Mouse (Mus musculus): Measurements from ENCODE around the gene Evi5.

Evi5 gene

DNA sequence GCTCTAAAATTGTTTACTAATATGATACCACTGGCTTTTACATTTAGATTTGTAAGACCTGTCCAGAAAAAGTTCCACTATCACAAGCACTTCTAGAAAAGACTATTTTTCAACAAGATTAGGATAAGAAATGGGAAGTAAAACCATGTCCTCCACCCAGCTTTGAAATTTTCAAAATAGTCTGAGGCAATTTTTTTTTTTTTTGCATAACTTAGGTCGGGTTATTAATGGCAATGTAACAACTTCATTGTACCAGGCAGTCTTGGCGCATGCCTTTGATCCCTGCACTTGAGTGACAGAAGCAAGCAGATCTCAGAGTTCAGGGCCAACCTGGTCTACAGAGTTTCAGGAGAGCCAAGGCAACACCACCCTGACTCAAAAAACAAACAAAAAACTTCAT, 5.2 kb downstream of the Evi5 start:
- no peak for DNase-seq

DNA sequence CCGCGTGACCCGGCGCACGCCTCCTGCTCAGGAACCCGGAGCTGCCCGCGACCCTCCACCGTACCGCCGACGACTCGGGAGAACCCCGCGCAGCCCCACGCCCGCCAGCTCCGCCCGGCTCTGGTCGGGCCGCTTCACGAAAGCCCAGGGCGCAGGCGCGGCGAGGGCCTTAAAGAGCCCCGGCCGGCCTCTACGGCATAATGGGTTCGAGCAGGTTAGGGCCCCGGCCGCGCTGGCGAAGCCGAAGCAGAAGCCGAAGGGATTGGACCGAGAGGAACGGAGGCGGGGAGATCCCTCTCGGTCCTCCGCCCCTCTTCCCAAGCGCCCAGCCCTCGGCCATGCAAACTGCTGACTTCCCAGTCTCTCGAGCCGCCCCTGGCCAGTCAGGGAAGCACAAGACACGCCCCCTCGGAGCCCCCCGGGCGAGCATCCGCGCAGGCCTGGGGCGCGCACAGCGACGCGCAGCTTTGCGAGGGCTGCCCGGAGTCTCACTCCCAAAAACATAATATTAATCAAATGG, 5.9 kb downstream of the Evi5 start:
- DNase-seq: peak; percentile 77

DNA sequence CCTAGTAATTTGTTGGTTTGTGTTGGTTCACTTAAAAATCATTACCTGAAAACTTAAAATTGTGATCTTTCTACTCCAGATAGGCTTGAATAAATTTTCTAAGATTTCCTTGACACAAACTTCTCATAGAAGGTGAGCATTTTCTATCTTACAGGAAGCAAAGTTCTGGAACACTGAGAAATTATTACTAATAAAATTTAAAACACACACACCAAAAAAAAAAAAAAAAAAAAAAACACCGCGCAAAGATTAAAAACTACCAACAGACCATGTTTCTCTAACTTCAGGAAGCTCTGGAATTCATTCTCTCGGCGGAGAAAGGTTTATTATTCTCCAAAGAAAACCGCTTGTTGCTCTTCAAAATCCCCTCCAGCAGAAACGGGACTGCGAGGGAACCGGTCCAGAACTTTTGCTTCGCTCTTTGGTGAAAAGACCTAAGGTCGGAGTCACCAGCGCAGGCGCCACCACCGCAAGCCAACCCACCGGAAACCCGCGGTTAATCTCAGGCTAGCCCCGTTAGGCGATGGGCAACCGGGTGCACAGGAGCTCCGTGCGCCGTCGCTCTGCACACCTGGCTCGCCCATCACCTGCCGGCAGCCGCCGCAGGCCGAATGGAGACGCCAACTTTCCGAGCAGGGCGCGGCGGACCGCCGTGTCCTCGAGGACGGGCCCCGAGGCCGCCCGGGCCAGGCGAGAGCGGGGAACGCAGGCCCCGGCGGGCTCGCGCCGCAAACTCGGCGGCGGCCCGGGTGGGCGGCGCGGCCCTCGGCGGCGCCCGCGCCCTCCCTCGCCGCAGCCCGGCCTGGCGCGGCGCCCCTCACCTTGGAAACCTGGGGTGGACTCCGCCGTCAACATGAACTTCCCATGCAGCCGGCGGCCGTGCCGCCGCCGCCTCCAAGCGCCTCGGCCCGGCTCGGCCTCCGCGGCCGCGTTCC, 6.7 kb downstream of the Evi5 start:
- peak; percentile 64 for DNase-seq

DNA sequence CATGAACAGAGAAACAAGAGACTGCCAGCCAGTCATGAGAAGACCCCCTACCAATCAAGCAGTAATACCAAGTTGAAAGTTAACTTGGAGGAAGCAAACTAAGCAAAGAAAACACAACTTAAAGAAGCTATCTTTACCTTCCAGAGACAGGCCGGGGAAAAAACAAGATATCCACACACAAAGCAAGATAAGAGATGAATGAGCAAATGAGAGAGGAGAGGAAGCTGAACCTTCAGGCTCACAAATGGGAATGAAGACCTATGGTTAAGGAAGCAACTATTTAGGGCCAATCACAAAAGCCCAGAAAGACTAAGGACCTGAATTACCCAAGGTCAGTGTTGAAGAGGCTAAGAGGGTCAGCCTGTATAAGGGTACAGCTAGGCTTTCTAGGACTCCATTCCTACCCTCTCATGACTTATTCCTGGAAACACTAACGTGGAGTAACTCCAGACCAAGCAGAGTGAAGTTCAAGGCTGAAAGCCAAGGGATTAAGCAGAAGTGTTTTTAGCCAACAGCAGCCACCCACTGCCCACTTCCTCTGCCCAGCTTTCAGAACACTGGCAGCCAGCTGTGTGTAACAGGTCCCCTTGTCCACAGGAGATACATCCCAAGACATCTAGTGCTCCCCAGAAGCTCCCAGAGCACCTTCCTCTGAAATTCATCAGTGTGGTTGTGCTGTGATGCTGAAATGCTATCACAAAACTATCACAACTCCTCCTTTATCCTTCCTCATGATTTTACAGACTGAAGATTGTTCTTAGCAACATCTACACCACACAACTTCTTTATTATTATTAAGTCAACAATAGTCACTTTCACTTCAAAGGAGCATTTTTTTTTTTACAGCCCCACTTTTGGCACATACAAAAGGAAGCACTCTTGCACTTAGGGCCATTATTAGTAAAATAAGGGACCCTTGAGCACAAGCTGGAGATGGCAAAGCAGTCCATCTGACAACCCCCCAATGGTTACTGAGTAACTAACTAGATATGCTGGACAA, 8.5 kb downstream of the Evi5 start:
- DNase-seq: no peak

DNA sequence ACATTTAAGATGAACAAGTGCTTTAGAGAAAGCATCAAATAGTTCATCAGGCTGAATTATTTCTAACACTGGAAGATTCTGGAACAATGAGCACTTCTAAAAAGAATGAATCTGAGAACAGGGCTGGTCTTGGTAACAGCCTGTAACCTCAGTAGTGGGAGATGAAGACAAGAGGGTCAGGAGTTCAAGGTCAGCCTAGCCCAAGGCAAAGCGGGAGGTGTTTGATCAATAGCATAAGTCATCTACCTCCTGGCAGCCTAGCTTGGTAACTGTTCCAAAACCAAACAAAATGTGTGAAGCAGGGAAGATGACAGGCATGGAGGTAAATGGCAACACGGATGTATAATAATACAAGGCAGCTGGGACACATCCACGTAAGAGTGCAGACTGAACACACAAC, 10.9 kb downstream of the Evi5 start:
- DNase-seq: no peak

DNA sequence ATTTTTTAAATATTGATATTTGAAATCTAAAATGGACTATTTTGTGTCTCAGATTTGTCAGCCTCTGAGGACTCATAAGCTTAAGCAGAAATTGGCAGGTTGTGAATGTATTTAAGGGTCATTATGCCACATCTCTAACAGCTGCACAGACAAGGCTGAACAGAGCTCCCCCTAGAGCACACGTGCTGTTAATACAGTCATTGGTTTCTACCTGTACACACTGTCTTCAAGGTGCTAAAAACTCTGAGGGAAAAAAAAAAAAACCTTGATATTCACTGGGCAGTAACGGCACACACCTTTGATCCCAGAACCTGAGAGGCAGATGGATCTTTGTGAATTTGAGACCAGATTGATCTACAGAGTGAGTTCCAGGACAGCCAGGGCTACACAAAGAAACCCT, 15.9 kb downstream of the Evi5 start:
- DNase-seq: peak; percentile 34

DNA sequence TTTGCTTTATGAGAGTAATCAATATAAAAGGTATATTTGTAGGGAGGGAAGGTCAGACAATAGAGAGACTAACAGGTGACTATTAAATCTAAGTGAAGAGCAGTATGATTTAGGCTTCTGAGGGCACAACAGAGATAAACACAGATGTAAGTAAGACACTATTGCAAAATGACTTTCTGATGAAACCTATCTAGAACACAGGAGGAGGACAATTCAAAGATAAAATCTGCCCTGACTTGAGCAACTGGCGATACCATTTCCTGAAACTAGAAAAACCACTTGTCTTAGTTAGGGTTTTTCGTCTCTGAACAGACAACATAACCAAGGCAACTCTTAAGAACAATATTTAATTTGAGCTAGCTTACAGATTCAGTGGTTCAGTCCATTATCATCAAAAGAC, 19.4 kb downstream of the Evi5 start:
- no peak for DNase-seq

DNA sequence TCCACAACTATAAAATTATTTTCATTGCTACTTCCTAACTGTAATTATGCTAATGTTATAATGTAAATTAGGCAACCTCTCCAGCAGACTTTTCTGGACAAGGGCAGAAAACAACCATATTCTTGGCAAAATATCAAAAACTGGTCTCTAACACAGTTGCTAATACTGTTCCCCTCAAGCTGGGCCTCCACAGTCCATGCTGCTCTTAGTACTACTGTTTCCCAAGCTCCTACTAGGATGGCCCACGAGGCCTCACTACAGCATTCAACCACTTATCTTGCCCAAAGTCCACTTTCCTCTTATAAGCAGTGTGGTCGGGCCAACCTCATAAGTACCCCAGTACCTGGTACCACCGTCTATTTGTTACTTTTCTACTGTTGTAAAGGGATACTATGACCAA, 20.4 kb downstream of the Evi5 start:
- no peak for DNase-seq

DNA sequence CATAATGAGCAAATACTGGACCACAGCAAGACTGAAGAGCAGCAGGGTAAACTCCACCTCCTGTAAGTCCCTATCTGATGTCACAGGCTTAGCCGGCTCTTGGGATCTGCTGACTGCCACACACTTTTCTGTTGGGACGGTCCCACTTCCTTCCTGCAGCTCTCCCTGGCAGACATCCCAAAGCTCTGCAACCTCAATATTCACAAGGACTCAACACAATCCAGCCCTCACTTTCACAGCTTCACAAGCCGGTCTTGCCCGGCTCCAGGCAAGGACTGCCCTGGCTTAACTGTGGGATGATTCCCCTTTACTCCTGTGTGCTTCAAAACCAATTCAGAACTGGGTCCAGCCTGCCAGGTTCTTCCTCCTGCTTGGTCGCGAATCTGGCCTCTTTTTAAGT, 21.1 kb downstream of the Evi5 start:
- DNase-seq: no peak

DNA sequence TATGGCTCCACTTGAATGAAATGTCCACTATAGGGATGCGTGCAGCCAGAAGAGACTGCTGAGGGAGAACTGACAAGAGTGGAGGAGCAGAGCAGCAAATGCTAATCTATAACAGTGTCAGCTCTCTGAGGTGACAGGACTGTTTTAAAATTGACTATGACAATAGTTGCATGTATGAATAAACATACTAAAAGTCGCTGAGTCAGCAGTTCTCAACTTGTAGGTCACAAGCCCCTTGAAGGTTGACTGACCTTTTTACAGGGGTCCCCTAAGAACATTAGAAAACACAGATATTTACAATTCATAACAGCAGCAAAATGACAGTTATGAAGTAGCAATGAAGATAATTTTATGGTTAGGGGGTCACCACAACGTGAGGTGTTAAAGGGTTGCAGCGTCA, 25.9 kb downstream of the Evi5 start:
- no peak for DNase-seq

DNA sequence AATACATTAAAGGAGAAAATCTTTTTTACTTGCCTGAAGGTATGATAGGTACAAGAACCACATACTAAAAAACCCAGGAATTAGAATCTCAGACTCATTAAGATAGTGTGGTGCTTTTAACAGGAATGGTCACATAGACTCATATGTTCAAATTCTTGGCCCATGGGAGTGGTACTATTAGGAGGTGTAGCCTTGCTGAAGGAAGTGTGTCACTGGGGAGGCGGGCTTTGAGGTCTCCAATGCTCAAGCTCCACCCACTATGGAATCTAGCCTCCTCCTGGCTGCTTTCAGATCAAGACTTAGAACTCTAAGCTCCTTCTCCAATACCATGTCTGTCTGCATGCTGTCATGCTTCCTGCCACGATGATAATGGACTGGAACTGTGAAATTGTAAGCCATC, 27.1 kb downstream of the Evi5 start:
- no peak for DNase-seq

DNA sequence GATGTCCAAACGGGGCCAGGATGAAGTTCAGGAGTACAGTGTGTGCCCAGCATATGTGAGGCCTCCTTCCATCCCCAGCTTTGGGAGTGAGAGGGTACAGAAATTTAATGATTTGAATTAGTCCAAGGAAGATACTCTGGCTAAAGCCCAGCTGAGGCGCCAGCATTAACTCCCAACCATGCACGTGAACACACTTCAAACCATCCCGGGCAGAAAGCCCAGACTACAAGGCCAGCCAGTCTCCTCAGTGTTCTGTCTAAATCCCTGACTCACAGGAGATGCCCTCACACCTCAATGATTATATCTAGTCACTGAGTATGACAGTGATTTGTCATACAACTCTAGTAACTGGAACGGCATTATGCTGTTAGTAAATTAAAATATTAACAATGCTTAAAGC, 27.6 kb downstream of the Evi5 start:
- no peak for DNase-seq

DNA sequence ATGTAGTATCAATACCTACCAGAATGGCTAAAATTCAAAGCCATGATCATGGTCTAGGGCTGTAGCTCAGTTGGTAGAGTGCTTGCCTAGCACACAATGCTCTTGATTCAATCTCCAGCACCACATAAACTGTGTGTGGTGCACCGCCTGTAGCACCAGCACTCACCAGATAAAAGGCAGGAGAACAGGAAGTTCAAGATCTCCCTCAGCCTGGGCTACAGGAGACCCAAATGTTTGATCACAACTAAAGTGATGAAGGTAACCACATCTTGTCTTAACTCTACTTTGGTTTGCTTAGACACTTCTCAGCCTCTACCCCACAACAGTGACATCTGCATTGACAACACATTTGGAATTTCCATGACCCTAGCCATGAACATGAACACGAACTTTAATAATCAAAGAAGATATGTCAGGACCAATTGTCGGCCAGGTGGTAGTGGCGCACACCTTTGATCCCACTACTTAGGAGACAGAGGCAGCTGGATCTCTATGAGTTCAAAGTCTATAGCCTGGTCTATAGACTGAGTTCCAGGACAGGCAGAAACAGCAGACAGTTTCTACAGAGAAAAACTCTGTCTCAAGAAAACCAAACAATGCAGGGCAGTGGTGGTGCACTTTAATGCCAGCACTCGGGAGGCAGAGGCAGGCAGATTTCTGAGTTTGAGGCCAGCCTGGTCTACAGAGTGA, 34.2 kb downstream of the Evi5 start:
- DNase-seq: peak; percentile 23

DNA sequence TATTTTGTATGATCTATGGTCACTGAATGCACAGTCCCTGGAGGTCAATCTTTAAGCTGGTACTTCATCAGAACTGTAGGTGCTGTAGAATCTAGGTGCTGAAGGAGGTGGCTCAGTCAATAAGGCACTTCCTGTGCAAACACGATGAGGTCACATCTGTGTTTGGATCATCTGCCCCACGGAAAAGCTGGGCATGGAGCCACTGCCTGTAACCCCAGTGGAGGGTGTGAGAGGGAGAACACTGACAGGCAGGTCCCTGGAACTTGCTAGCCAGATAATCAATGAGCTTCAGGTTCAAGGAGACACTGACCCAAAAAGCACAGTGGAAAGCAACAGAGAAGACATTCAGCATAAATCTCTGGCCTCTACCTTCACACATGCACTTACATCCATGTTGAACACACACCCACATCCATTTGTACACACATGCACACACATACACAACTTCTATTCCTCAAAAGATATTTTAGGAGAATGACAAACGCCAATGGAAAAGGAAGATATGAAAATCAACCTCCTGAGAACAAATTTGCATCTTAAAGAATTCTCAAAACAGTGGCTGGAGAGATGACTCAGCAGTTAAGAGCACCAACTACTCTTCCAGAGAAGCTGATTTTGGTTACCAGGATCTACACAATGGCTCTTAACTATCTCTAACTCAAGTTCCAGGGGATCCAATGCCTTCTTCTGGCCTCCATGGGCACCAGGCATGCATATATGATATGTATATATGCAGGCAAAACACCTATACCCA, 35.8 kb downstream of the Evi5 start:
- DNase-seq: no peak

DNA sequence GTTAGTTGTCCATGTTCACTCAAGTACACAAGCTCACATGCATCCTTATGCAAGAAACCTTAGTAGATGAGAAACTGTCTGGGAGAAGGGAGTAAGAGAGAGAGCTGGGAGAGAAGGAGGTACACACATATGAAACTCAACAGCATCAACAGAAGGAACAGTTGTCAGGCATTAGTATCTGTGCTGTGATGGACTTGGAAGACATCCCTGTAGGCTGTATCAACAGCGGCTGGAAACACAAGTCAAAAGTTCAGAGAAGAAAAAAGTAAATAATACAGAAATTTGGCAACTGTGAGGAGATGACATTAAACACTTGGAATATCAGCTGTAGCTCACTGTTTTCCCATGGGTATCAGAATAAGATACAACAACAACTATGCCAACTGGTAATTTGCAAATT, 40.6 kb downstream of the Evi5 start:
- no peak for DNase-seq

DNA sequence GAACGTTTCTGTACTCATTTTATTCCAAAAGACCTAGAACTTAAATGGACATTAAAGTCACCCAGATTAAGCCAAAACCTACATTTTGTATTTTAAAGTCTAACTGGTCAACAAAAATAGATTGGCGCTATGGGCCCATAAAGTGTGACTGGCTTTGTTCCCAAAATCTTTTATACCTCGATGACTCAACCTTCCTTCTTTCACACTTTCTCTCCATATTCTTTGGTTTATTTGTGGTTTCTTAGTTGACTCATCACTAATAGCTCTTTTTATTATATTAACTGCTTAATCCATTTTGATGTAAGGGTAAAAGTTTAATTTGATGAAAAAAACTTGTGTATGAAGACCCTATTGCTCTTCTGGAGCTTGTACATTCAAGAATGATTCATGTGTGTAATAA, 43.6 kb downstream of the Evi5 start:
- DNase-seq: no peak

DNA sequence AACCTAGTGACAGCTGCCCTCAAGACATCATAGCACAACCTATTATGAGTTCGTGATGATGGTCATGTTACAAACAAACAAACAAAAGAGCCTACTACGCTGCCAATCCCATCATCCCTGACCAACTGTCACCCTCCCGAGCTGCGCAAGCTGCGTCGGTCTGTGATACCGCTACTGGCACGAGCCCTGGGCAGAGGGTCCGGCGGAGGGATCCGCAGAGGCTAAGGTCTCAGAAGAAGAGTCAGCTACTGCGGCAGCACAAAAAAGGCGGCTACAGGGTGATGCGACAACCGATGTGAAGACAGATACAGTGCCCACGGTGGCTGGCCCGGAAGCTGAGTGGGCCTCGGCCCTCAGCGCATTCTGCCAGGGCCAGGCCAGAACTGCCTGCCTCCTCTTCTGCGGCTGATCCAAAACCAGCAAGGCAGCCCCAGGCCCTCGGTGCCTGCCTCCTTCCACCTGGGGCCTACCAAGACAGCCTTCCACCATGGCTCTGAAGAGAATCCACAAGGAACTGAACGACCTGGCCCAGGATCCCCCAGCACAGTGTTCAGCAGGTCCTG, 44.8 kb downstream of the Evi5 start, which contains the start of gene Ube2d2b:
Gene Ube2d2b (plus strand): TSS at position 102 of the 563 bp plus-strand sequence.
- DNase-seq: no peak

DNA sequence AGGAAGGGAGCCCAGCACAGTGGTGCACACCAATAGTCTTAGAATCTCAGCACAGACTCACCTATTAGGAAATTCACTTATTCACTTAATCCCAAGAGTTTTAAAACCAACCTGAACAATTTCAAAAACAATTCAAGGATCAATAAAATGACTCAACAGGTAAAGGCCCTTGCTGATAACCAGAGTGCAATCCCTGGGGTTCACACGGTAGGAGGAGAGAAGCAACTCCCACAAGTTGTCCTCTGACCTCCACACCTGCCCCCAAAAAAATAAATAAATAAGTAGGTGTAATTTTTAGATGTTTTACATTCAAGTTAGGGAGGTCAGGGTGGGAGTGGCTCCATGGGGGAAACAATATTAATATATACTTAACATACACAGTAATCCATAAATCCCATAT, 52.4 kb downstream of the Evi5 start:
- DNase-seq: no peak

DNA sequence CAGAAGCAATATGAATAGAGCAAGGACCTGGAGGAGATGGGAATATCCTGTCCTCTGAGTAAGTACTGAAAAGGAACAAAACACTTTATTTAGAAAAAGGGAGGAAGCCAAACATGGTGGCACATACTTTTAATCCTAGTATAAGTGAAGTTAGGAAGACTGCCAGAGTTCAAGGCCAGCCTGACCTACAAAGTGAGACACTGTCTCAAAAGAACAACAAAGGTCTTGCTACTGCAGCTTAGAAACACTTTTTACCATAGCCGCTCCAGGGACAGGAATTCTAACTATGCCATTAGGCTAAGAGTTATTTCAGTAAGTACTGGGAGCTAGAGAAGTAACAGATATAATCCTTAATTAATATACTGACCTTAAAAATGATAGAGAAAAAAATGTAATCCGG, 60.3 kb downstream of the Evi5 start:
- no peak for DNase-seq

DNA sequence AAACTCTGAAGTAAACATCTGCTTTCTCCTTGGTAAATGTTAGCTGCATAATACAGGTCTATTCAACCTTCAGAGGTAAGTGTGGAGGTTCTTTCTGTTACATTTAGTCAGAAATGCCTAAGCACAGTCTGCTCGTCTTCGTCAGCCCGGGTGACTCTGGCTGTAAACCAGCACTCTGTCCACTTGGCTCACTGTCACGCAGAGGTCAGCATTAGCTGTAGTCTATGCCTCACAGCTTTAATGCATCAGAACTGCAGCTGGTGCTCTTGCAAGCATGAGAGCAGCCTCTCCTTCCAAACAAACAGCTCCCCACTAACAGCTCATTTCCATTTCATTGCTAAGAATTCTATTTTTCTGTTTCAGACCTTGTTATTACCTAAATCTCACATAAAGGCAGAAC, 67.4 kb downstream of the Evi5 start:
- no peak for DNase-seq

DNA sequence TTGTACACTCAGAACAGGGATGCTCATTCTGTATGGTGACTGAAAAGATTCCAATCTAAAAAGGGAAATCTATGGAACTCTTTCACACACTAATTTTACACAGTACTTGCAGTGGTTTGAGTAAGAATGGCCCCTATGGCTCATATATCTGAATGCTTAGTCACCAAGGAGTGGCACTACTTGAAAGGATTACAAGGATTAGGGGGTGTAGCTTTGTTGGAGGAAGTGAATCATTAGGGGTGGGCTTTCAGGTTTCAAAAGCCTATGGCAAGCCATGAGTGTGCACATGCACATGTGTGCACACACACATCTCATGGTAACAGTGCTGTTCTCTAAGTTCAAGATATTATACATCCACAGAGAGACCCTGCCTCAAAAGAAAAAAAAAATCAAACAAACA, 72.3 kb downstream of the Evi5 start:
- no peak for DNase-seq

DNA sequence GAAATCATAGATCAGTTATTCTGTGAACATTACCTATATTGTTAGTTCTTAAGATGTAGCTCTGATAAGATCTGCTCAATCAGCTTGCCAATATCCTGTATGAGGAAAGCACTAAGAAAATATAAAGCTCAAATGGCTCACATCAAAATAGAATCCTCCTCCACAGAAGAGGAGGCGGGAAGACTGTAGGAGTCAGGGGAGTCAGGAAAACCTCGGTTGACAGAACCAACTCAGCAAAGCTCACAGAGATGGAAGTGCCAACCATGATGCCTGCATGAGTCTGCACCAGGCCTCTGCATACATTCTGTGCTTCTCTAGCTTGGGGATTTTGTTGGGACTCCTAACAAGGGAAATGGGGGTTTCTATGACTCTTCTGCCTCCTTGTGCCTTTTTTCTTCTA, 73.7 kb downstream of the Evi5 start:
- DNase-seq: no peak

Data from thymus, postnatal 4 days (tissue).